In genomic region chr5:63872176-63872932, GRCm38 (mm10) we compare ENCODE assay signal across 9 mouse cellular contexts.
DNase-seq lines count a peak whose midpoint lies in the region; ATAC-seq lines count a peak whose summit lies in the region.
"Had no signal": no experiment of that assay in that cellular context is flagged by ENCODE, and none has a peak within 500 bp of the region (broad histone marks: within the 10 kb centered on the region; RNA-seq: fewer than 3 reads in every experiment).

No protein-coding gene starts in this region.

- no peaks in the 10 kb centered on the region for H3K9me3 ChIP-seq in embryonic facial prominence, embryonic 14.5 days (ENCODE audit: control insufficient read depth, low read length)

- 51% methylated on average over 17 of the region's 17 CpGs for WGBS in embryonic facial prominence, embryonic 14.5 days

- H3K9ac ChIP-seq in embryonic facial prominence, embryonic 14.5 days (ENCODE audit: low read depth, low read length), result no peak overlapping the region
- H3K9ac ChIP-seq: liver, embryonic 14.5 days had no signal

- no peaks in the 10 kb centered on the region for H3K27me3 ChIP-seq in embryonic facial prominence, embryonic 14.5 days (replicated peaks; ENCODE audit: control insufficient read depth, insufficient read depth, low read length)

- H3K4me2 ChIP-seq in embryonic facial prominence, embryonic 14.5 days (ENCODE audit: low read depth, low read length), result no peak overlapping the region

- DNase-seq in layer of hippocampus, adult 11-12 months (ENCODE audit: low spot score), result peak; percentile 29
- DNase-seq in layer of hippocampus, postnatal 25 days (ENCODE audit: extremely low spot score in 1 of 2, low spot score in 1 of 2), result no peak
- peak; percentile 70 for DNase-seq in embryonic facial prominence, embryonic 14.5 days (ENCODE audit: low spot score)
- DNase-seq in layer of hippocampus, adult 9-10 months (ENCODE audit: low spot score), result peak; percentile 4
- DNase-seq in retina, embryonic 14.5 days (ENCODE audit: low spot score), result peak; percentile 11
- no peak for DNase-seq in adrenal gland, adult 18-20 months (ENCODE audit: low spot score in 2 of 2)
- no peak for DNase-seq in gastrocnemius, postnatal 10 days
- no peak for DNase-seq in adrenal gland, postnatal 36 days

- ATAC-seq in embryonic facial prominence, embryonic 14.5 days (ENCODE audit: low read depth), result peak; percentile 48; the same call in 1 of the 2 replicates

- no peaks in the 10 kb centered on the region for H3K36me3 ChIP-seq in embryonic facial prominence, embryonic 14.5 days (ENCODE audit: control insufficient read depth, insufficient read depth, low read length)

- no peak overlapping the region for H3K4me3 ChIP-seq in embryonic facial prominence, embryonic 14.5 days (ENCODE audit: low read depth, low read length)

- peaks cover 15% of the 10 kb centered on the region for H3K4me1 ChIP-seq in embryonic facial prominence, embryonic 14.5 days (ENCODE audit: control insufficient read depth, insufficient read depth, low read length)

- no peak overlapping the region; the same call in 1 of the 2 replicates for H3K27ac ChIP-seq in embryonic facial prominence, embryonic 14.5 days (replicated peaks; ENCODE audit: low read depth, low read length)
- H3K27ac ChIP-seq: liver, embryonic 14.5 days had no signal

Comparison
In these comparisons a context has a peak if more than half of its experiments do, and no peak if none do; other contexts are left out.
1. DNase-seq: peak in layer of hippocampus, adult 11-12 months (single experiment), embryonic facial prominence, embryonic 14.5 days (single experiment), layer of hippocampus, adult 9-10 months (single experiment) and retina, embryonic 14.5 days (single experiment); none in layer of hippocampus, postnatal 25 days (0 of 2), adrenal gland, adult 18-20 months (0 of 2), gastrocnemius, postnatal 10 days (single experiment) and adrenal gland, postnatal 36 days (0 of 2).